Mouse (Mus musculus) cortical plate, adult 2 months (tissue): Measurements from ENCODE around the gene Prr5l. TPM values are rescaled to one million over a fixed set of nuclear protein-coding genes. Genes with fewer than 3 reads are reported as not detected.

Source experiments
- H3K27ac ChIP-seq: fragments of 200-500 bp; 2 replicates; pipeline ENCODE4 v1.5.1; 2012; ENCODE audit warnings: low read length, control low read depth, inconsistent platforms; ENCODE audit not compliant: insufficient read depth
- H3K4me1 ChIP-seq: fragments of 200-500 bp; 2 replicates; pipeline ENCODE4 v1.6.1; 2011; ENCODE audit warnings: low read length; ENCODE audit not compliant: control insufficient read depth, insufficient read depth
- H3K4me3 ChIP-seq: fragments of 200-500 bp; 2 replicates; pipeline ENCODE4 v1.5.1; 2011; ENCODE audit warnings: mild to moderate bottlenecking, low read length, control low read depth; ENCODE audit not compliant: insufficient read depth
- CTCF ChIP-seq: fragments of 200-500 bp; IDR thresholded peaks from 2 replicates; pipeline ENCODE4 v1.5.1; 2011; ENCODE audit warnings: mild to moderate bottlenecking, control low read depth, low read length; ENCODE audit not compliant: insufficient read depth; ENCODE audit errors: extremely low read depth
- POLR2A ChIP-seq: fragments of 200-500 bp; IDR thresholded peaks from 2 replicates; pipeline ENCODE4 v1.6.1; 2011; ENCODE audit warnings: mild to moderate bottlenecking, low read length, control low read depth; ENCODE audit not compliant: insufficient read depth; ENCODE audit errors: extremely low read depth
- polyA plus RNA-seq: library from polyadenylated mRNA; depleted of rRNA; stranded (reverse); fragments of >200 nt; gene quantifications from 2 replicates; pipeline ENCODE4 v1.2.3, GENCODE M21; 2012

Gene Prr5l
- polyA plus RNA-seq, 1 experiment = 19.8 TPM

- Histone ChIP-seq H3K4me3 (no peak overlapping the region), H3K27ac (no peak overlapping the region), H3K4me1 (no peaks in the 10 kb centered on the region)
- peak; percentile 39; the same call in 1 of the 2 replicates for TF ChIP-seq CTCF
- TF ChIP-seq POLR2A = no peak
These were observed 167.0 kb downstream of the Prr5l start for GRCm38 (mm10) chr2:101715650-101716323.

GRCm38 (mm10) chr2:101711608-101712007 is 171.2 kb downstream of the Prr5l start:
- H3K4me1 ChIP-seq = no peaks in the 10 kb centered on the region
- TF ChIP-seq POLR2A = no peak
- TF ChIP-seq CTCF = no peak
- H3K4me3 ChIP-seq = no peak overlapping the region
- no peak overlapping the region for H3K27ac ChIP-seq

- no peak overlapping the region for H3K27ac ChIP-seq
- no peaks in the 10 kb centered on the region for H3K4me1 ChIP-seq
- no peak overlapping the region for H3K4me3 ChIP-seq
- TF ChIP-seq CTCF (no peak), POLR2A (no peak)
These were observed 176.8 kb downstream of the Prr5l start for GRCm38 (mm10) chr2:101705941-101706485.

GRCm38 (mm10) chr2:101699284-101699683 is 183.5 kb downstream of the Prr5l start:
- no peaks in the 10 kb centered on the region for H3K4me1 ChIP-seq
- TF ChIP-seq CTCF = no peak
- TF ChIP-seq POLR2A = no peak
- no peak overlapping the region for H3K27ac ChIP-seq
- no peak overlapping the region for H3K4me3 ChIP-seq

GRCm38 (mm10) chr2:101695584-101695983 is 187.2 kb downstream of the Prr5l start:
- H3K4me3 ChIP-seq = no peak overlapping the region
- no peaks in the 10 kb centered on the region for H3K4me1 ChIP-seq
- H3K27ac ChIP-seq = no peak overlapping the region
- no peak for TF ChIP-seq CTCF
- no peak for TF ChIP-seq POLR2A

GRCm38 (mm10) chr2:101693577-101694215 is 189.1 kb downstream of the Prr5l start:
- H3K4me1 ChIP-seq = no peaks in the 10 kb centered on the region
- no peak overlapping the region for H3K4me3 ChIP-seq
- H3K27ac ChIP-seq = no peak overlapping the region
- peak; percentile 28; the same call in 1 of the 2 replicates for TF ChIP-seq CTCF
- no peak for TF ChIP-seq POLR2A

- Histone ChIP-seq H3K27ac (no peak overlapping the region), H3K4me1 (peaks cover 2% of the 10 kb centered on the region; the same call in 1 of the 2 replicates)
These were observed 189.8 kb downstream of the Prr5l start for GRCm38 (mm10) chr2:101693043-101693442.

GRCm38 (mm10) chr2:101690252-101690827 is 192.5 kb downstream of the Prr5l start:
- peaks cover 2% of the 10 kb centered on the region; the same call in 1 of the 2 replicates for H3K4me1 ChIP-seq
- no peak overlapping the region for H3K4me3 ChIP-seq
- no peak for TF ChIP-seq POLR2A
- no peak for TF ChIP-seq CTCF
- H3K27ac ChIP-seq = no peak overlapping the region

More at GRCm38 (mm10) chr2:101693043-101693442, 189.8 kb downstream of the Prr5l start:
- no peak for TF ChIP-seq POLR2A
- TF ChIP-seq CTCF = no peak
- H3K4me3 ChIP-seq = no peak overlapping the region

GRCm38 (mm10) chr2:101688011-101688410 is 194.8 kb downstream of the Prr5l start:
- H3K4me1 ChIP-seq = peaks cover 2% of the 10 kb centered on the region; the same call in 1 of the 2 replicates
- H3K27ac ChIP-seq = no peak overlapping the region
- H3K4me3 ChIP-seq = peak overlapping the region; percentile 21; the same call in 1 of the 2 replicates
- TF ChIP-seq POLR2A = no peak
- no peak for TF ChIP-seq CTCF
